Mouse (Mus musculus): ENCODE measurements around the gene Nlk. TPM values are rescaled to one million over a fixed set of nuclear protein-coding genes. Genes with fewer than 3 reads are reported as not detected.

The Nlk gene
- polyA plus RNA-seq, 1 experiment from 2014 or later, result 14.0 TPM

DNA sequence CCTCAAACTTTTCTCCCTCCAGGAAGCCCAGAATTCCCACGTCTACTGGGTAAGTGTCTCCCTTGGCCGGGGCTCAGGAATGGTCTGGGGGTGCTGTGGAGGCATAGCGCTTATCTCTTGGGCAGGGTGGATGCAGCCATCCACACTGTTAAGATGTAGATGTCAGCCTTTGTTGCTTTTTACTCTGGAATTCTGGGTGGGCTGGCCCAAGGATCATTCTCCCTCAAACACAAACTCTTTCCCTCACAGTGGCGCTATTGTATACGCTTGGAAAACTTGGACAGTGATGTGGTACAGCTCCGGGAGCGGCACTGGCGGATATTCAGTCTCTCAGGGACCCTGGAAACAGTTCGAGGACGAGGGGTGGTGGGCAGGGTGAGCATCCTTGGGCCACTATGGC, 178.2 kb downstream of the Nlk start:
- peaks cover 93% of the 10 kb centered on the region for H3K36me3 ChIP-seq
- H3K4me2 ChIP-seq, result no peak overlapping the region
- WGBS, result 85% methylated on average over 10 of the region's 10 CpGs
- H3K27me3 ChIP-seq, result no peaks in the 10 kb centered on the region
- H3K9ac ChIP-seq, result no peak overlapping the region
- no peak overlapping the region for H3K4me3 ChIP-seq
- no peak for ATAC-seq (ENCODE audit: borderline replicate concordance, extremely low read depth, low FRiP score, low TSS enrichment)
- no peak overlapping the region for H3K27ac ChIP-seq
- H3K4me1 ChIP-seq, result peaks cover under 1% of the 10 kb centered on the region; the same call in 1 of the 2 replicates
- H3K9me3 ChIP-seq, result no peaks in the 10 kb centered on the region

Other genes starting within 250 kb of the Nlk start
- gene Slc46a1, start 231.7 kb downstream of the Nlk start, polyA plus RNA-seq (2015; fragmentation: Nextera tagmentation; extraction: Ambion mirVana), result 11.7 and 12.0 TPM in 2 replicates
- 0.91 and 0.96 TPM in 2 replicates for gene Sarm1, start 199.6 kb downstream of the Nlk start, polyA plus RNA-seq (2015; fragmentation: Nextera tagmentation; extraction: Ambion mirVana)
- 1.2 and 10.2 TPM in 2 replicates for gene Vtn, start 198.3 kb downstream of the Nlk start, polyA plus RNA-seq (2015; fragmentation: Nextera tagmentation; extraction: Ambion mirVana)
- gene Sebox, start 193.9 kb downstream of the Nlk start, polyA plus RNA-seq (2015; fragmentation: Nextera tagmentation; extraction: Ambion mirVana), result not detected in 2 replicates
- 44.4 and 48.3 TPM in 2 replicates for gene Tmem199, start 185.2 kb downstream of the Nlk start, polyA plus RNA-seq (2015; fragmentation: Nextera tagmentation; extraction: Ambion mirVana)
- gene Poldip2, start 185.2 kb downstream of the Nlk start, polyA plus RNA-seq (2015; fragmentation: Nextera tagmentation; extraction: Ambion mirVana), result 158 TPM in 2 replicates
- gene Tnfaip1, start 161.0 kb downstream of the Nlk start, polyA plus RNA-seq (2015; fragmentation: Nextera tagmentation; extraction: Ambion mirVana), result 83.0 and 83.1 TPM in 2 replicates
- gene Ift20, start 161.0 kb downstream of the Nlk start, polyA plus RNA-seq (2015; fragmentation: Nextera tagmentation; extraction: Ambion mirVana), result 134 and 137 TPM in 2 replicates
- 73.2 and 79.5 TPM in 2 replicates for gene Tmem97, start 146.6 kb downstream of the Nlk start, polyA plus RNA-seq (2015; fragmentation: Nextera tagmentation; extraction: Ambion mirVana)
- gene Ccnq, start 54.4 kb upstream of the Nlk start, polyA plus RNA-seq (2015; fragmentation: Nextera tagmentation; extraction: Ambion mirVana), result 40.2 and 40.9 TPM in 2 replicates
- 15.5 and 15.9 TPM in 2 replicates for gene Lyrm9, start 129.2 kb upstream of the Nlk start, polyA plus RNA-seq (2015; fragmentation: Nextera tagmentation; extraction: Ambion mirVana)
- gene Nos2, start 223.4 kb upstream of the Nlk start, polyA plus RNA-seq (2015; fragmentation: Nextera tagmentation; extraction: Ambion mirVana), result 3.4 and 3.8 TPM in 2 replicates